Mouse (Mus musculus) large intestine, adult 2 months (tissue): ENCODE data around the gene Olfr390. TPM values are rescaled to one million over a fixed set of nuclear protein-coding genes. Genes with fewer than 3 reads are reported as not detected.

Experiments
- DNase-seq: peaks from one replicate; pipeline ENCODE4 v3.0.0-alpha.2; 2012; ENCODE audit warnings: low read depth, low spot score
- WGBS: fragments of 180-500 bp; shearing (Covaris S2); methylation state at CpG from one replicate; pipeline ENCODE4 v1.1.7; 2018; 5-methylcytosine and 5-hydroxymethylcytosine counted together
- polyA plus RNA-seq: library from polyadenylated mRNA; depleted of rRNA; stranded (reverse); fragments of >200 nt; gene quantifications from 2 replicates; pipeline ENCODE4 v1.2.3, GENCODE M21; 2012; rRNA removed

Gene Olfr390
- polyA plus RNA-seq: not detected in 2 replicates

GRCm38 (mm10) chr11:73782664-73783063, at the start of gene Olfr390:
Olfr390 (plus strand) TSS chr11:73782964.
- DNase-seq: no peak
- WGBS: 60% methylated on average over 1 of the region's 1 CpGs

- DNase-seq: no peak
These were observed 23.6 kb upstream of the Olfr390 start for GRCm38 (mm10) chr11:73759115-73759514.

DNA sequence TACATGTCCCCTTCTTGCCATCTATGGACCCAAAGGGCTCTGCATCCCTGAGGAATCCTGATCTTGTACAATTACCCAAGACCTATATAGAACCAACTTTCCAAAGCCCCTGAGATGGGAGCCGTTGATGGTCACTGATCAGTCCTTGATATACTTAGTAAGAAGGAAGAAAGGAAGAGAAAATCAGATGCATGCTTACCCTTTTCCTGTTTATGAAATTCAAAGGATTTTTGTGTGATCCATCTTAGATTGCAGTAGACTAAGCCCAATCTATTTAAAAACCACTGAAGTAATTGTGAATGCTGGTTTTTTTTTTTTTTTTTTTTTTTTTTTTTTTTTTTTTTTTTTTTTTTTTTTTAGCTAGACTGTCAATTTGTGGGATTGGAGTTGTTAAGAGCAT, 2.2 kb upstream of the Olfr390 start, which contains the start of gene Olfr389:
Gene Olfr389 (minus strand): TSS at position 101 of the 400 bp plus-strand sequence.
- no peak for DNase-seq
- WGBS: 88% methylated on average over 1 of the region's 1 CpGs

DNA sequence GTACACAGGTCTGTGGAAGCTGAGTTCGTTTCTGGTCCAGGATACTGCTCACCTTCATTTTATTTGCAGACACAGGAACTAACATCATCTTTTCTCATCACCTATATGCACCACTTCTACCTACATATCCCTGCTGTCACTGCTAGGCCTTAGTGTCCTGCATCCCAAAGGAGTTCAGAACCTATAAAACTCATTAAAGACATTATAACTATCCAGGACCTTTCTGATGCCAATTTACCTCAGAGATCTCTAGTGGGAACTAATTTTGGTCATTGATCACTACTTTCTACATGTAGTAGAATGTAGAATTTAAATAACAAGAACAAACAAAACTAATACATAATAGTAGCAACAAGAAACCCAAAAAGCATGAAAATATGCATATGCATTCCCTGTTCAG, 20.2 kb downstream of the Olfr390 start, which contains the start of gene Olfr391-ps:
Gene Olfr391-ps (minus strand): TSS at position 101 of the 400 bp plus-strand sequence.
- no peak for DNase-seq
- 8% methylated on average over 1 of the region's 1 CpGs for WGBS

- WGBS: 98% methylated on average over 1 of the region's 1 CpGs
- no peak for DNase-seq
These were observed 34.2 kb downstream of the Olfr390 start, which contains the start of gene Olfr392 for GRCm38 (mm10) chr11:73816949-73817348. Olfr392 (minus strand) TSS chr11:73817049.

Other genes starting within 250 kb of the Olfr390 start
- not detected in 2 replicates for gene Olfr385, start 190.0 kb upstream of the Olfr390 start, polyA plus RNA-seq
- gene Olfr384, start 184.4 kb upstream of the Olfr390 start, polyA plus RNA-seq: not detected in 2 replicates
- not detected in 2 replicates for gene Zfp735, start 94.2 kb upstream of the Olfr390 start, polyA plus RNA-seq
- gene Olfr389, start 2.3 kb upstream of the Olfr390 start, polyA plus RNA-seq: not detected in 2 replicates
- gene Olfr391-ps, start 20.1 kb downstream of the Olfr390 start, polyA plus RNA-seq: 0.04 TPM in 1 of 2 replicates, not detected in the other
- gene Olfr392, start 34.1 kb downstream of the Olfr390 start, polyA plus RNA-seq: not detected in 2 replicates
- gene Olfr393, start 68.5 kb downstream of the Olfr390 start, polyA plus RNA-seq: not detected in 2 replicates
- not detected in 2 replicates for gene Olfr394, start 107.8 kb downstream of the Olfr390 start, polyA plus RNA-seq
- gene Olfr395, start 126.3 kb downstream of the Olfr390 start, polyA plus RNA-seq: not detected in 2 replicates
- gene Olfr23, start 153.7 kb downstream of the Olfr390 start, polyA plus RNA-seq: not detected in 2 replicates
- not detected in 2 replicates for gene Olfr397, start 177.9 kb downstream of the Olfr390 start, polyA plus RNA-seq
- gene Olfr398, start 207.4 kb downstream of the Olfr390 start, polyA plus RNA-seq: not detected in 2 replicates